Mouse (Mus musculus): Measurements from ENCODE around the gene Tecpr1.
A peak's percentile ranks its signal among the peaks of the same experiment; 100 is the strongest.

Tecpr1 gene

DNA sequence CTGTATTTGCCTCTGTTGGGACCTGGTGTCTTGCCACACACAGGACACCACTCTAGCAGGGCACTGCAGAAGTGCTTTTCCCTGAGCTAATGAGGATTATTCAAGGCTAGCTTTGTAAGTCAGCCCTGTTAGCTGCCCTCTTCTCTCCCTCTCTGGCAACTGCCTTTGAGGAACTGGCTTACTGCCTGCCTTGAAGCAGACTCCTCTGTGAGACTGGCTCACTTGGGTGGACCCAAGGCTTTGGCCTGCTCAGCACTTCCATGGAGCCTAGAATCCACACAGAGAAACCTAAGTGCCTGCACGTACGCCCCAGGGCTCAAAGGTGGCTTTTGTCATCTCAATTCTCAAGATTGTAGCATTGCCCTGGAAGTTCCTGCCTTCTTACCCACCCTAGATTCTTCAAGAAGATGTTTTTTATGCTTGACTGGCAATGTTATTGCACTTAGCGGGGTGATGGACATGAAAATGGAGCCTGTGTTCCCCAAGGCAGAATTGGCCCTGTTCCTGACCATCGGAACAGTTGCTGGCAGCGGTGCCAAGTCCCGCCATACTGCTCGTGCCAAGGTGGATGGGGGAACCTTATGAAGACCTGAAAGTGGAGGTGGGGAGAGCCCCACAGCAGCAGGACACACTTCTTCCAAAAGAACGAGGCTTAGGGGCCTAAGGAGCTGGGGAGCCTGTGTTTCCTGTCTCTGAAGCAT lies 54.0 kb downstream of the Tecpr1 start:
- DNase-seq (ENCODE audit: extremely low read depth, low read depth, low spot score), result no peak

DNA sequence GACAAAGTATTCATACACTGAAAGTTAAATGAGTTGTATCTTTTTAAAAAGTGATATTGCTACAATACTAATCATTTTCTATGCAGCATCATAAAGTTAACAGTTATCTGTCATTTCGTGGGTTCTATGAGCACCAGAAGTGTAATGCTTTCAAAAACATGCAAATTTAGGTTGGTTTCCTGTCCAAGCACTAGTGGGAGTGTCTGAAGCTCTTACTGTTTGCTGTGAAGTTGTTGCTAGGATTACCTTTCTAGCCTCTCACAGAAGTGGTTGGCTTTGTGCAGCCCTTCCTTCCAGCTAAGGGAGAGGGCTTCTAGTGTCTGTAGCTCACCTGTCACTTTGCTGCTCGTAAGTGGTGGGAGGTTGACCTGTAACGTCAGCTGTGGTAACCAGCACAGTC lies 57.7 kb downstream of the Tecpr1 start:
- DNase-seq (ENCODE audit: extremely low read depth, low read depth, low spot score), result no peak

DNA sequence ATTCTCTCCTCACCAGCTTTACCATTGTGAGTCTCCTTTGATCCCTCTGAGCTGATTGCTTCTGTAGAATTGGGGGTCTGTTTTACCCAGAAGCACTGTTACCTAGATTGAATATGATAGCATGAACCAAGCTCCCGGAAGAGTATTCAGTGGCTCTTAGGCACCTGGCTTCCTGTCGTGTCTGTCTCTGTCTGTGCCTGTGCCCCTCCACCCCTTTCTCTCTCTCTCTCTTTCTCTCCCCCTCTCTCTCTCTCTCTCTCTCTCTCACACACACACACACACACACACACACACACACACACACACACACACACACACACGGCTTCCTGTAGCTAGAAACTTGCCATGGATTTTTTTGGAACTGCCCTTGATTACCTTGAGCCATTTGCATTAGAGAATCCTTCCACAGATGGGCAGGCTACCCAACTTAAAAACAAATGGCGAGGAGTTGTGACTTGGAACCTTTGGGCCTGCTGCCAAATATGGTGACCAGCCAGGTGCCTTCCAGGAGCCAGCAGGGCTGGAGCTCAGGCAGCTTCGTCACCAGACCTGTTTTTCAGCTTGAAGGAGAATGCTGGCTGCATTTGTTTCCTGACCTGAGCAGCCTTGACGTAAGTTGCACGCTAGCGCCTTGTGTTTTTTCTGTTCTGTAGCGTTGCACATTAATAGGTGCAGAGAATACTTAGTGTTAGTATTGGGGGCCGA lies 60.5 kb downstream of the Tecpr1 start:
- peak; percentile 85 for DNase-seq (ENCODE audit: extremely low read depth, low read depth, low spot score)

DNA sequence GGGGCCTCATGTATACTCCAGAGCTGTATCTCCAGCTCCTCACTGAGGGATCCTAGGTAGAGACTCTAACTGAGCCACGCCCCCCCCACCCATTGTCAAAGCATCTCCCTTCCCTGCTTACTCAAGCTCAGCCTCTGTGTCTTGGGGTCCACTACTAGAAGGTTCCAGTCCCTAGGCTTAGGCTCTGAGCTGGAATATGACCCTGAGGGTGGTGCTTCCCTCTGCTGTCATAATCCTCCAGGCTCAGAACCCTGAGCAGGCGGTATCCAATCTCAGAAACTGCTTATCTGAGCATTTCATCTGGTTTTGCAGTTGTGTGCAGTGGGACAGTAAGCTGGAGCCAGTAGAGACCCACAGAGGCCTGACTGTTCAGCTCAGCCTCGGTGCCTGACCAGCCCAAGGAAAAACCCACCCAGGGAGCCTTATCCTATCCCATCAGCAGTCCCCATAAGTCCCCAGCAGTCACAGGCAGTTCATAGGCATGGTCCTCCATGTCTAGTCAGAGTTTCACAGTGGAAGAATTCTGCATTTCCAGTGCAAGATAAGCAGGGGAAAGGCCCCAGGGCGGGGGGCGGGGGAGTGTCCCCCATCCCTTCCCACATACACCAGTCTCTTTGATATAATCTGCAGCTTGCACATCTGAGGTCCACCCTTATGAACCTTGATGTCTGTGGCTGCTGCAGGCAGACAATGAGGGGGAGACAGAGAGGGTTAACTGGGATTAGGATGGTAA lies 61.2 kb downstream of the Tecpr1 start:
- no peak for DNase-seq (ENCODE audit: extremely low read depth, low read depth, low spot score)

DNA sequence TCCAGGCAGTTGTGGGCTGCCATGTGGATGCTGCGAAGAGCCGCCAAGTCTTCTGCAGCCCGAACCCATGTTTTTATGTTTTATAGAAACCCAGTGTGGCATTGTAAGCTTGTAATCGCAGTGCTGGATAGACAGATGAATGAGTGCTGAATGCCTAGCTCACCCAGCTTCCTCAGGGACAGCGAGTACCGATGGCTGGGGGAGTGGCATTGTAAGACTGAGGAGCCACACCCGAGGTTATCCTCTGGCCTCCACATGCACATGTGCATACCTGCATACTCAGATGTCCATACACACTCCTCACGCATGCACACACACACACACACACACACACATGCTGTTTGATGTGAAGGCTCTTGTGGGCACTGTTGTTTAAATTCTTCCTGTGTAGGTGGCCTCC lies 64.3 kb downstream of the Tecpr1 start:
- no peak for DNase-seq (ENCODE audit: extremely low read depth, low read depth, low spot score)

DNA sequence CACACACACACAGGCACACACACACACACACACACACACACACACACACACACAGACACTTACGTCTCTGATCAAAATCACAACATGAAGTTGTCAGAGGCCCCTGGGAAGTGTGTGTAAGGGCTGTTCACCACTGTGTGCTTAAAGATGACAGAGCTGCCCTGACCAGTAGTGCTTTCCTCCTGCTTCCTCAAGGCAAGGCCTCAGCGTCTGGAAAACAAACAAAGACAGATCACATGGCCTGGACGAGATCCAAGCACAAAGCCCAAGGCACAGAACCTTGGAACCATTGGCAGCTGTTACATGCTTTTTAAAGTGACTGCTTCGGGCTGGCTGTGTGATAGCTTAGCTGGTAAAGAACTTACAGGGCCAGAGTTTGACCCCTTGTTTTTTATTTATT lies 64.8 kb downstream of the Tecpr1 start:
- peak; percentile 84 for DNase-seq (ENCODE audit: extremely low read depth, low read depth, low spot score)

DNA sequence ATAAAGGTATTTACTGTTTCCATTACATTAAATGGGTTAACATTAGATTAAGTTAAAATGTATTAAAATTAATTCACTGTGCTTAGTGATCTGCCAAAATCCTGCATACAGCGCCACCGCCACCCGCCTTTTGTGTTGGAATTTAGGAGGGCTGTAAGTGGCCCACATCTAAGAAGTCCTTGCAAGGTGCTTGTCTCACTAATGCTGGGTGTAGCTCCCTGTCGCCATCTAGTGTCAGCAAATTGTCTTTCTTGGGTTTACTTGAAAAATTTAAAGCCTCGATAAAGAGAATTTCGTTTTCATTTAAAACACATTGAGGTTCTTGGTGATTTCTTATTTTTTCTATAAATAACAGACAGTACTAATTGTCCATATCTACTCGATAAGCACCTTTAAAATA lies 68.9 kb downstream of the Tecpr1 start:
- DNase-seq (ENCODE audit: extremely low read depth, low read depth, low spot score), result no peak

DNA sequence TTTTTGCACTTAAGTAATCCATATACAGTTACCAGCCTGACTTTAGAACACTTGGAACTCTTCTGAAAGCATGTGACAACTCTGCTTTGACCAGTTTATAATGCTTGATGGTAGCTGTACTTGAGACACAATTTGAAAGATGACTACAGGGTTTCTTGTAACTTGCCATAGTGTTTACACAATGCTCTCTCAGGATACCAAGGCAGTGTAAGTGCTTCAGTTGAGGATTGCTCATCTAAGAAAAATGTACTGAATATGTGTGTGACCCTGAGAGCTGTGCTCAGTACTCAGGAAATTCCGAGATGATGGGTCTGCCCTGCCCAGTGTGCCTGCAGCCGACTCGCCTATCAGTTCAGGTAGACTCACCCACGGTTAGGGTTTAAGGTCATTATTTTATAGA lies 72.1 kb downstream of the Tecpr1 start:
- DNase-seq (ENCODE audit: extremely low read depth, low read depth, low spot score), result no peak

DNA sequence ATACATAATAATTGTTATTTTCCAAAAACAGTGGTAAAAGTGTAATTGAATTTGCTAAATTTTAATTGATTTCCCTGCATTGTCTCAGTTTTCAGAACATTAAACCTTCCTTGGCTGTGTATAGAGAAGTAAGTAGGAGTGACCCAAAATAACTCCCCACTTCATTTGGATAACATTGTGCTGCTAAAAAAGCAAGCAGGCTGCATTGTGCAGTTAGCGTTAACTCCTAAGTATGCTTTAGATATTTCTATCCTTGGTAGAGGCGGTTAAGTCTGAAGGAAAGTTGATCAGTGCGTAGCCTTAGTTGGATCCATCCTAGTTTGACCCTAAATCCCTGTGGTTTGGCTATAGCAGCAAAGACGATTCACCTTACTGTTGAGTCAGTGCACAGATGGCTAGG lies 73.9 kb downstream of the Tecpr1 start:
- no peak for DNase-seq (ENCODE audit: extremely low read depth, low read depth, low spot score)

DNA sequence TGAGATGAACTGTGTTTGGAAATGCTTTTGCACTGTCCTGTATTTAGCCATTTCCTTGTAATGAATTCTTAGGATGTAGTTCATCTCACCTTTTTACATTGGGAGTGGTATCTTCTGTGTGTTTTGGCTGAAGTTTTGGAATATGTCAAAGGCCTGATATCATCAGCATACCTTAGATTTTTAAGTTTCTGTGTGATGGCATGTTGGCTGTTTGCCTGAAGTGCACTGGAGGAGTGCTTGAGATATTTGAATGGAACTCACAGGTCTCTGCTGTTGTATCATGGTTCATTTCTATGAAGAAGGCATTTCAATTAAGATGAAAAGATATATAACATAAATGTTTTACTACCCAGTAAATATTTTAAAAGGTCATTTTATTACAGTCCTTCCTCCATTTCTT lies 76.5 kb downstream of the Tecpr1 start:
- DNase-seq (ENCODE audit: extremely low read depth, low read depth, low spot score), result no peak
